ENCODE assay signal across 12 mouse cellular contexts in the genomic region with DNA sequence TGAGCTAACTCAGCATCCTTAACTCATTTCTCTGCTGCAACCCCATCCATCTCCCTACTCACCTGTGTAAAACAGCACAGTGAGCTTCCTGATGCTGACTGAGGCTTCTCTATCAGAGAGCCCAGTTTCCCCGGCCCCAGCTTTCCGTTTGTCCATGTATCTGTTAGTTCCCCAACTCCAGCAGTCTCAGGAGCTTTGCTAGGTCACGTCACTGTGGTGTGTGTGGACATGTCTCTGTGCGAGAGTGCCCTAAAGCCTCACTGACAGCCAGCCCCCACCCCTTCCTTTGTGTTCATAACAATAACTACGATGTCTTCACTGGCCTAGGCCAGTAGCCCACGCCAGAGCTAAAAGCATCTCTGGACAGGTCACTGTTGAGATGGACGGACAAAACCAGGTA. TPM values are rescaled to one million over a fixed set of nuclear protein-coding genes. Genes with fewer than 3 reads are reported as not detected.
"Had no signal": no experiment of that assay in that cellular context is flagged by ENCODE, and none has a peak within 500 bp of the region (broad histone marks: within the 10 kb centered on the region; RNA-seq: fewer than 3 reads in every experiment).

No protein-coding gene starts in this region.

- H3K4me3 ChIP-seq: left cerebral cortex, adult 2 months; limb, embryonic 15.5 days; lung, embryonic 15.5 days; megakaryocyte, embryonic 14.5 days; midbrain, embryonic 15.5 days; neural tube, embryonic 15.5 days had no signal

- DNase-seq: kidney, postnatal 14 days; lung, postnatal 14 days; right cerebral cortex, adult 18-20 months; right cerebral cortex, postnatal 25 days; thymus, postnatal 36 days had no signal

- ATAC-seq: midbrain, embryonic 15.5 days had no signal

- H3K36me3 ChIP-seq: limb, embryonic 15.5 days; lung, embryonic 15.5 days; midbrain, embryonic 15.5 days; neural tube, embryonic 15.5 days had no signal

- H3K27me3 ChIP-seq: limb, embryonic 15.5 days; lung, embryonic 15.5 days; midbrain, embryonic 15.5 days; neural tube, embryonic 15.5 days had no signal

RNA-seq across cellular contexts. Expression of a gene that starts 36.0 kb away (rescaled TPM):
- polyA plus RNA-seq: midbrain, embryonic 11.5 days had no signal
